9 mouse cellular contexts compared by ENCODE assay signal in the genomic region with DNA sequence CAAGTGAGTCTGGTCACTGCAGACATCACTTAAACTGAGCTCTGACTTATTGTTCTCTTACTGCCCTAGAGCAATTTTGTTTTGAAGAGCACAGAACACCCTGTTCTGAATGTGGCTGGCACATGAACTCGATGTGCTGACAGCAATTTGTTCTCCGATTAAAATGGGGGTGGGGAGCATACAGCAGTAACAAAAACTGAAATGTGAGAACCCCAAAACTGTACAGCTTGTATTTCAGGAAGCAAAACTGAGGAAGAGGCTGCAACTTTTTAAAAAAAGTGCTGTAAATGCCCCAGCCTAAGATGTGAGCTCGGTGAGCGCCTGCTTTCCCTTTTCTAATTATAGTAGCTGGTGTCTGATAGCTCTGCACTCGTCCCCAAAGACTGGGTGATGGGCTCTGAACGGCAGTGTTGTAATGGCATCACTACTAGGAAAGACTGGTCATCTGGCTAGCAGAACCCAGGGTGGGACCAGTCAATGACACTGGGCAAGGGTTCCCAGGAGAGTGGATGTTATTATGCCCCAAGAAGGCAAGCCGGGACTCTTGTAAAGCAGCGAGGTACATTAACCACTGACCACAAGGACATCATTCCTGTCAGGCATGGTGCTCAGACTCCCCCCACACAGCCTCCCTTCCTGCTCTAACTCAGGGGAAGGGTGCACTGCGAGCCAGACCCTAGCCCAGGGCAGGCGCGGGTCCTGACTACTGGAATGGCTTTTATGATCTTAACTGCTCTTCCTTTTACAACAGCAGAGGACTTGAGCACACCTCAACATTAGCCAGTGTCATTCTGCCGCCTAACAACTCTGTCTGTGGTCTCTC. TPM values are rescaled to one million over a fixed set of nuclear protein-coding genes. Genes with fewer than 3 reads are reported as not detected.
A peak's percentile ranks its signal among the peaks of the same experiment; 100 is the strongest.
DNase-seq lines count a peak whose midpoint lies in the region; ATAC-seq and TF ChIP-seq lines count a peak whose summit lies in the region.
"Had no signal": no experiment of that assay in that cellular context is flagged by ENCODE, and none has a peak within 500 bp of the region (broad histone marks: within the 10 kb centered on the region; RNA-seq: fewer than 3 reads in every experiment).

No protein-coding gene starts in this region.

- 16% methylated on average over 12 of the region's 12 CpGs for WGBS in kidney, embryonic 15.5 days
- WGBS in macrophage (ENCODE audit: missing documents): 15% methylated on average over 12 of the region's 12 CpGs
- WGBS in midbrain, embryonic 16.5 days: 78% methylated on average over 12 of the region's 12 CpGs

- no peak for TF ChIP-seq CTCF in cortical plate, adult 2 months (IDR thresholded peaks at IDR 0.05; ENCODE audit: extremely low read depth, insufficient read depth, low read length)

- H3K36me3 ChIP-seq in kidney, embryonic 15.5 days: peaks cover 4% of the 10 kb centered on the region
- H3K36me3 ChIP-seq in macrophage (ENCODE audit: inconsistent target): no peaks in the 10 kb centered on the region
- H3K36me3 ChIP-seq in midbrain, embryonic 16.5 days (ENCODE audit: control insufficient read depth, insufficient read depth, low read length): no peaks in the 10 kb centered on the region; the same call in 1 of the 2 replicates

- DNase-seq in kidney, postnatal 4 days: no peak
- DNase-seq in heart, postnatal 36 days: peak; percentile 48 to 79
- no peak for DNase-seq in embryo, embryonic 11 days
- DNase-seq in embryo, embryonic 10 days (ENCODE audit: low spot score): no peak

- no peak overlapping the region for H3K9ac ChIP-seq in kidney, embryonic 15.5 days
- no peak overlapping the region for H3K9ac ChIP-seq in midbrain, embryonic 16.5 days (ENCODE audit: low read depth, low read length)

- H3K4me1 ChIP-seq in kidney, embryonic 15.5 days: peaks cover 16% of the 10 kb centered on the region
- H3K4me1 ChIP-seq in cortical plate, adult 2 months (ENCODE audit: control insufficient read depth, insufficient read depth, low read length): peaks cover 7% of the 10 kb centered on the region
- H3K4me1 ChIP-seq in midbrain, embryonic 16.5 days (ENCODE audit: control insufficient read depth, insufficient read depth, low read length): no peaks in the 10 kb centered on the region

- no peaks in the 10 kb centered on the region for H3K79me2 ChIP-seq in macrophage (ENCODE audit: inconsistent target)

- H3K4me2 ChIP-seq in kidney, embryonic 15.5 days: no peak overlapping the region
- H3K4me2 ChIP-seq in midbrain, embryonic 16.5 days (ENCODE audit: low read length): no peak overlapping the region

- H3K27ac ChIP-seq in kidney, embryonic 15.5 days: peak overlapping the region; percentile 37
- peak overlapping the region; percentile 68 for H3K27ac ChIP-seq in cortical plate, adult 2 months (ENCODE audit: insufficient read depth, low read length)
- H3K27ac ChIP-seq in macrophage: peak overlapping the region; percentile 58
- H3K27ac ChIP-seq in midbrain, embryonic 16.5 days (ENCODE audit: low read length): no peak overlapping the region

- no peaks in the 10 kb centered on the region for H3K9me3 ChIP-seq in kidney, embryonic 15.5 days (replicated peaks)
- no peaks in the 10 kb centered on the region for H3K9me3 ChIP-seq in midbrain, embryonic 16.5 days (replicated peaks; ENCODE audit: control insufficient read depth, low read length, poor library complexity, severe bottlenecking)

- no peak for TF ChIP-seq POLR2A in cortical plate, adult 2 months (IDR thresholded peaks at IDR 0.05; ENCODE audit: extremely low read depth, insufficient read depth, low read length)

- no peaks in the 10 kb centered on the region for H3K27me3 ChIP-seq in kidney, embryonic 15.5 days
- H3K27me3 ChIP-seq in midbrain, embryonic 16.5 days (ENCODE audit: control insufficient read depth, insufficient read depth, low read depth, low read length): no peaks in the 10 kb centered on the region

- no peak overlapping the region for H3K4me3 ChIP-seq in kidney, embryonic 15.5 days (replicated peaks)
- H3K4me3 ChIP-seq in cortical plate, adult 2 months (ENCODE audit: insufficient read depth, low read length): no peak overlapping the region
- H3K4me3 ChIP-seq in macrophage (ENCODE audit: inconsistent target): no peak overlapping the region
- no peak overlapping the region for H3K4me3 ChIP-seq in midbrain, embryonic 16.5 days (ENCODE audit: low read depth, low read length)

- intact Hi-C loops in heart, postnatal 36 days (cut with DNase I): no loop called here

- ATAC-seq in kidney, embryonic 15.5 days (replicated peaks; ENCODE audit: low FRiP score): no peak
- no peak for ATAC-seq in midbrain, embryonic 16.5 days

RNA-seq across cellular contexts. Expression of a gene that starts 55.4 kb away (rescaled TPM):
- 5.6 and 6.4 TPM in 2 replicates for polyA plus RNA-seq in kidney, embryonic 15.5 days (2015; fragmentation: Nextera tagmentation; extraction: Ambion mirVana)
- polyA plus RNA-seq in cortical plate, adult 2 months (2012; rRNA removed): not detected in 2 replicates
- total RNA-seq in heart, postnatal 36 days (2021): not detected
- not detected for total RNA-seq in macrophage (2018; cell fraction: chromatin; rRNA removed)
- not detected for total RNA-seq in macrophage (2018; cell fraction: cytosol; rRNA removed)
- not detected for total RNA-seq in macrophage (2018; cell fraction: nucleus; rRNA removed)
- not detected in 3 replicates for polyA plus RNA-seq in macrophage (2018)
- polyA plus RNA-seq in midbrain, embryonic 16.5 days (2015; fragmentation: Nextera tagmentation; extraction: Ambion mirVana): 1.4 and 1.7 TPM in 2 replicates
- total RNA-seq: left cerebral cortex, adult 18-20 months had no signal

Comparison
In these comparisons a context has a peak if more than half of its experiments do, and no peak if none do; other contexts are left out.
1. DNase-seq: peak in heart, postnatal 36 days (2 of 2); none in kidney, postnatal 4 days (0 of 2), embryo, embryonic 11 days (single experiment) and embryo, embryonic 10 days (single experiment).